In genomic region chr13:41899837-41900463, GRCm38 (mm10) we compare ENCODE assay signal across 19 mouse cellular contexts. TPM values are rescaled to one million over a fixed set of nuclear protein-coding genes. Genes with fewer than 3 reads are reported as not detected.
A peak's percentile ranks its signal among the peaks of the same experiment; 100 is the strongest.
DNase-seq lines count a peak whose midpoint lies in the region; ATAC-seq and TF ChIP-seq lines count a peak whose summit lies in the region.
"Had no signal": no experiment of that assay in that cellular context is flagged by ENCODE, and none has a peak within 500 bp of the region (broad histone marks: within the 10 kb centered on the region; RNA-seq: fewer than 3 reads in every experiment).

No protein-coding gene starts in this region.

- no peaks in the 10 kb centered on the region for H3K4me1 ChIP-seq in lung, embryonic 14.5 days (ENCODE audit: insufficient read depth)
- H3K4me1 ChIP-seq: embryonic facial prominence, embryonic 12.5 days; forebrain, embryonic 15.5 days; heart, embryonic 13.5 days; hindbrain, embryonic 15.5 days had no signal

- H3K27me3 ChIP-seq in lung, embryonic 14.5 days (ENCODE audit: insufficient read depth, low read length), result no peaks in the 10 kb centered on the region
- H3K27me3 ChIP-seq: embryonic facial prominence, embryonic 12.5 days; forebrain, embryonic 15.5 days; heart, embryonic 13.5 days; hindbrain, embryonic 15.5 days had no signal

- WGBS in lung, embryonic 14.5 days, result 56% methylated on average over 13 of the region's 13 CpGs

- H3K27ac ChIP-seq in lung, embryonic 14.5 days (ENCODE audit: low read depth), result peak overlapping the region; percentile 13; the same call in 1 of the 2 replicates
- H3K27ac ChIP-seq: embryonic facial prominence, embryonic 12.5 days; forebrain, embryonic 15.5 days; heart, embryonic 13.5 days; hindbrain, embryonic 15.5 days had no signal

- ATAC-seq in lung, embryonic 14.5 days (ENCODE audit: insufficient read depth), result no peak
- ATAC-seq: forebrain, embryonic 15.5 days had no signal

- peak; percentile 58 for DNase-seq in lung, embryonic 14.5 days
- no peak for DNase-seq in lung, adult 18-20 months
- peak; percentile 8 for DNase-seq in urinary bladder, postnatal 14 days (ENCODE audit: low spot score)
- DNase-seq in urinary bladder, adult 18-20 months (ENCODE audit: low spot score in 2 of 2), result no peak
- DNase-seq in induced T-regulatory cell, adult 2 months (ENCODE audit: low read depth), result peak; percentile 21
- no peak for DNase-seq in gastrocnemius, adult 8-10 months (ENCODE audit: low spot score in 2 of 2)
- DNase-seq: adrenal gland, postnatal 14 days; cerebellum, adult 11-12 months; cerebellum, adult 9-10 months; cerebellum, postnatal 25 days; gastrocnemius, postnatal 14 days; heart, postnatal 36 days had no signal

- H3K4me2 ChIP-seq in lung, embryonic 14.5 days, result no peak overlapping the region
- H3K4me2 ChIP-seq: embryonic facial prominence, embryonic 12.5 days; forebrain, embryonic 15.5 days; heart, embryonic 13.5 days; hindbrain, embryonic 15.5 days had no signal

- H3K36me3 ChIP-seq in lung, embryonic 14.5 days (ENCODE audit: insufficient read depth), result no peaks in the 10 kb centered on the region
- H3K36me3 ChIP-seq: embryonic facial prominence, embryonic 12.5 days; forebrain, embryonic 15.5 days; heart, embryonic 13.5 days; hindbrain, embryonic 15.5 days had no signal

- H3K9me3 ChIP-seq in lung, embryonic 14.5 days (ENCODE audit: low read depth, low read length), result no peaks in the 10 kb centered on the region
- H3K9me3 ChIP-seq: embryonic facial prominence, embryonic 12.5 days; forebrain, embryonic 15.5 days; heart, embryonic 13.5 days; hindbrain, embryonic 15.5 days had no signal

- TF ChIP-seq CTCF in lung, embryonic 14.5 days (IDR thresholded peaks at IDR 0.05; ENCODE audit: low read depth), result no peak

- no peak overlapping the region for H3K9ac ChIP-seq in lung, embryonic 14.5 days
- H3K9ac ChIP-seq: embryonic facial prominence, embryonic 12.5 days; forebrain, embryonic 15.5 days; heart, embryonic 13.5 days; hindbrain, embryonic 15.5 days had no signal

- no peak overlapping the region for H3K4me3 ChIP-seq in lung, embryonic 14.5 days (ENCODE audit: low read depth, low read length)
- H3K4me3 ChIP-seq: embryonic facial prominence, embryonic 12.5 days; forebrain, embryonic 15.5 days; heart, embryonic 13.5 days; hindbrain, embryonic 15.5 days had no signal

RNA-seq across cellular contexts. Expression of gene Adtrp, which starts 52.5 kb away (rescaled TPM):
- not detected in 2 replicates for polyA plus RNA-seq in lung, embryonic 14.5 days (2014; fragmentation: Nextera tagmentation; extraction: Ambion mirVana)
- under 1 TPM in 1 of 4 experiments, not detected in 3; 0.46 TPM for total RNA-seq in gastrocnemius, adult 8-10 months (2022)
- total RNA-seq: MEL had no signal
- polyA plus RNA-seq: forebrain, embryonic 11.5 days; forebrain, embryonic 15.5 days; hindbrain, embryonic 11.5 days had no signal

Comparison
In these comparisons a context has a peak if more than half of its experiments do, and no peak if none do; other contexts are left out.
1. DNase-seq: peak in lung, embryonic 14.5 days (single experiment), urinary bladder, postnatal 14 days (single experiment) and induced T-regulatory cell, adult 2 months (single experiment); none in lung, adult 18-20 months (0 of 2), urinary bladder, adult 18-20 months (0 of 2) and gastrocnemius, adult 8-10 months (0 of 2).